Mouse (Mus musculus): ENCODE results near the gene 4930519G04Rik.
"Not testable (repeated sequence)": the region's sequence is repeated elsewhere in the genome, so short reads cannot be mapped to it uniquely, and the experiment has no call there.

Gene 4930519G04Rik

DNA sequence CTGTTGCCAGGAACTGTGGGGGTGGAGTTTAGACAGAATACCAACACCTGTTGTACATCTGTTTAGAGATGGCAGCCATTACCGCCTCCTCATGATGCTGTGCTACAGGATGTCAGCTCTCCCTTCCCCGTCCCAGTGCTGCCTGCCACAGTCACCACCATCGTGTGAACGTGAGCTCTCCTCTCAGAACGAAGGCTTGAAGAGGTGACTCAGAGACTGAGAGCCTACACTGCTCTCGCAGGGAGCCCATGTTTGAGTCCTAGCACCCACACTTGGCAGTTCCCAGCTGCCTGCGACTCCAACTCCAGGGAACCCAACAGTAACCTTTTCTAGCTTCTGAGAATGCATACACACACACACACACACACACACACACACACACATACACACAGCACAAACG, 61.4 kb downstream of the 4930519G04Rik start:
- DNase-seq: no peak

DNA sequence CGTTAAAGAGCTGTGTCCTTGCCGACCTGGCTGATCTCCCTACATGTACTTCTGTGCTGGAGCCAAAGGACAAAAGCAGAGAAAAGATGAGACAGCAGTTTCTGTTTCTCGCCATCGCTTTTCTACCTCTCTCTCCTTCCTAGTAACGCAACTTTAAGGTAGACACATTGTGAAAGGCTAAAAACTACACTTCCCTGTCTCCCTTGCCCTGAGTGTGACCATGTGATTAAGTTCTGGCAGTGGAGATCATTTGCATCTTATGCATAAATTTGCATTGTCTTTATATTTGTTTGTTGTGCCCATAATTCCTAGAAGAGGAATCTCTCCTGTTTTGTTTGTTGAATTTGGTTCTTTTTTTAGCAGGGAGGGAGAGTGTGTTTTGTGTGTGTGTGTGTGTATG, 62.4 kb downstream of the 4930519G04Rik start:
- DNase-seq: no peak

- no peak for DNase-seq
Measured at GRCm38 (mm10) chr5:114916777-114917176, 63.3 kb downstream of the 4930519G04Rik start.

- not testable (repeated sequence) for DNase-seq
Measured at GRCm38 (mm10) chr5:114917357-114917756, 63.9 kb downstream of the 4930519G04Rik start.

- DNase-seq: no peak
Measured at GRCm38 (mm10) chr5:114921551-114922365, 68.3 kb downstream of the 4930519G04Rik start.

DNA sequence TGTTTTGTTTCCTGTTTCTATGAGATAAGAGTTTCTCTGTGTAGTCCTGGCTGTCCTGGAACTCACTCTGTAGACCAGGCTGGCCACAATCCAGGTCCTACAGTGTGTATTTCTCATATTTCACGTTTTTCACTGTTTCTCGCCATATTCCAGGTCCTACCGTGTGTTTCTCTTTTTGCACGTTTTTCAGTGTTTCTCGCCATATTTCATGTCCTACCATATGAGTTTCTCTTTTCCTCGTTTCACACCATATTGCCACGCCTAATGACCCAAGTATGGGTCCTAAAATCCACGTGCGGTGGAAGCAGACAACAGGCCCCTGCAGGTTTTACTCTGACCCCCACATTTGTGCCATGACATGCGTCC, 68.9 kb downstream of the 4930519G04Rik start:
- DNase-seq: no peak

DNA sequence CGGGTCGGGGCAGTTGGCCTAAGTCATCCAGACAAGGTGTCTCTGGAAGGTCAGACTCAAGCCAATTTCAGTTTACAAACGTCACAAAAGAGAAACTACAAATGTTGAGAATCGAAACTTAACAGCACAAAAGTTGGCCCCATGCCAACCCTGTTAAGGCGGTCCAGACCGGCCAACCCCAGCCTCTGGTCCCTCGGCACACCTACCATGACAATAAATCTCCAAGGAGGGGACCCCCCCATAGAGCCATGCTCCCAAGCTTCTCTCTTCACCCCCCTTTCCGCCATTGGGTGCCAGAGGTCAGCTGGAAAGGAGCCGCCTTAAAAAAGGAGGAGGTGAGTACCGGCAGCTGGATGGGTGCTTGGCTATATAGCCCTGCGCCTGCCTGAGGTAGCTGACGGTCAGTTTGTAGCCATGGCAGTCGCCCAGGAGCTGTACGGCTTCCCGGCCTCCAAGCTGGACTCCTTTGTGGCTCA, 69.6 kb downstream of the 4930519G04Rik start, which contains the start of gene Oasl1:
TSS of gene Oasl1 (plus strand) at position 243 of the 476 bp plus-strand sequence.
- DNase-seq: no peak

DNA sequence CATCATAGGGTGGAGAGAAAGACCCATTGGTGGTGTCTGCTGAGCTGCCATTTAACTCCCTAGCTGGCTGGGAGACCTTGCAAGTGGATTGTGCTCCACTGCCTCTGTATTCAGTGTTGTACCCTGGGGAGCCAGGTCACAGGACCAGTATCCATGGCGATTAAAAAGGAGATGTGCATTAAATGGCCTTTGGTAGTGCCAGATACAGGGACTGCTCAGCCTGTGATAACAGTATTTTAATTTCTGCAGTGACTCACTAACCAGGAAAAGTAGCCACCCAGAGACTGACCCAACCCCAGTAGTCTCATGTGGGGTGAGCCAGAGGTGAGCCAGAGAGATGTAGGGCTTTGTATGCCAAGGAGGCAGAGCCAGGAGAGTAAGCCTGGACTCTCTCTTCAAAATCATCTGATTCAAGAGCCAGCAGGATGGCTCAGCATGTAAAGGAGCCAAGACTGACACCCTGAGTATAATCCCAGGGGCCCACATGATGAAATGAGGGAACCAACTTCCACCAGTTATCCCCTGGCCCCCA, 72.8 kb downstream of the 4930519G04Rik start:
- DNase-seq: no peak

DNA sequence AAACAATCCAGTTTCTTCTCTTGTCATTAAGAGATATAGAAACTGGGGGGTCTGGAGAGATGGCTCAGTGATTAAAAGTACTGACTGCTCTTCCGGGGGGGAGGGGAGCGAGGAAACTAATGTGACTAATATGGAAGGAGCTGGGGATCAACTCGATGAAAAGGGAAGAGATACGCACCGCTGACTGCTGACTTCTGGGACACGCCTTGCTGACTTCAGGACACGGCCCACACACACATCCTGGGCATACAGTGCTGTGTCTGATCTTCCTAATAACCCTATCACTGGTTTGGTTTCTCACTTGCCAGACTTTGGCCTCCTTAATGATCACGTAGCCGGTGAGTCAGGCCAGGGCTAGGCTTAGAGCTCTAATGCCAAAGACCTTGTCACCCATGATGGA, 73.3 kb downstream of the 4930519G04Rik start:
- DNase-seq: no peak

- no peak for DNase-seq
Measured at GRCm38 (mm10) chr5:114931626-114932025, 78.2 kb downstream of the 4930519G04Rik start.

- no peak for DNase-seq
Measured at GRCm38 (mm10) chr5:114933206-114933605, 79.7 kb downstream of the 4930519G04Rik start.
